ENCODE assay signal across 27 mouse cellular contexts in genomic region chr7:93007721-93008120, GRCm38 (mm10).
A peak's percentile ranks its signal among the peaks of the same experiment; 100 is the strongest.
DNase-seq lines count a peak whose midpoint lies in the region; ATAC-seq and TF ChIP-seq lines count a peak whose summit lies in the region.
"Had no signal": no experiment of that assay in that cellular context is flagged by ENCODE, and none has a peak within 500 bp of the region (broad histone marks: within the 10 kb centered on the region; RNA-seq: fewer than 3 reads in every experiment).

No protein-coding gene starts in this region.

- H3K27ac ChIP-seq in heart, adult 2 months: peak overlapping the region; percentile 75
- H3K27ac ChIP-seq in hindbrain, embryonic 15.5 days (replicated peaks): peak overlapping the region; percentile 63
- H3K27ac ChIP-seq in hindbrain, embryonic 12.5 days: no peak overlapping the region
- H3K27ac ChIP-seq: kidney, embryonic 15.5 days; liver, embryonic 14.5 days; macrophage; stomach, postnatal 0 days had no signal

- TF ChIP-seq POLR2A in heart, adult 2 months (IDR thresholded peaks at IDR 0.05; ENCODE audit: insufficient read depth, low read depth, low read length): no peak

- H3K9ac ChIP-seq in heart, adult 2 months (ENCODE audit: low read depth, low read length): no peak overlapping the region
- H3K9ac ChIP-seq in hindbrain, embryonic 15.5 days: no peak overlapping the region
- H3K9ac ChIP-seq in hindbrain, embryonic 12.5 days: no peak overlapping the region
- H3K9ac ChIP-seq: kidney, embryonic 15.5 days; liver, embryonic 14.5 days had no signal

- no peaks in the 10 kb centered on the region; the same call in 1 of the 2 replicates for H3K36me3 ChIP-seq in heart, adult 2 months (ENCODE audit: control insufficient read depth, insufficient read depth, low read length)
- H3K36me3 ChIP-seq in hindbrain, embryonic 15.5 days: no peaks in the 10 kb centered on the region
- H3K36me3 ChIP-seq in hindbrain, embryonic 12.5 days: no peaks in the 10 kb centered on the region
- H3K36me3 ChIP-seq: kidney, embryonic 15.5 days had no signal

- no peak for TF ChIP-seq CTCF in heart, adult 2 months (IDR thresholded peaks at IDR 0.05)

- intact Hi-C loops in heart, adult 2 months (cut with DNase I): loop anchor here (5.0 kb wide), 1 partner anchor 75 kb away; no protein-coding TSS in a partner anchor

- no peak overlapping the region for H3K4me3 ChIP-seq in heart, adult 2 months
- no peak overlapping the region for H3K4me3 ChIP-seq in hindbrain, embryonic 15.5 days
- H3K4me3 ChIP-seq in hindbrain, embryonic 12.5 days: no peak overlapping the region
- H3K4me3 ChIP-seq: erythroblast, embryonic 14.5 days; kidney, embryonic 15.5 days had no signal

- no peaks in the 10 kb centered on the region for H3K9me3 ChIP-seq in hindbrain, embryonic 15.5 days
- no peaks in the 10 kb centered on the region for H3K9me3 ChIP-seq in hindbrain, embryonic 12.5 days (replicated peaks)
- H3K9me3 ChIP-seq: kidney, embryonic 15.5 days had no signal

- TF ChIP-seq EP300 in heart, adult 2 months (IDR thresholded peaks at IDR 0.05; ENCODE audit: insufficient read depth, low read depth, low read length): no peak

- no peaks in the 10 kb centered on the region for H3K79me2 ChIP-seq in heart, adult 2 months (replicated peaks; ENCODE audit: control insufficient read depth, insufficient read depth, low read length)

- H3K4me1 ChIP-seq in heart, adult 2 months (ENCODE audit: control insufficient read depth, insufficient read depth, low read length): peaks cover 3% of the 10 kb centered on the region
- no peaks in the 10 kb centered on the region for H3K4me1 ChIP-seq in hindbrain, embryonic 15.5 days (replicated peaks)
- no peaks in the 10 kb centered on the region for H3K4me1 ChIP-seq in hindbrain, embryonic 12.5 days
- H3K4me1 ChIP-seq: kidney, embryonic 15.5 days had no signal

- H3K27me3 ChIP-seq in heart, adult 2 months (ENCODE audit: control insufficient read depth, insufficient read depth, low read length): no peaks in the 10 kb centered on the region
- no peaks in the 10 kb centered on the region for H3K27me3 ChIP-seq in hindbrain, embryonic 15.5 days
- H3K27me3 ChIP-seq in hindbrain, embryonic 12.5 days: no peaks in the 10 kb centered on the region
- H3K27me3 ChIP-seq: kidney, embryonic 15.5 days had no signal

- whole genome bisulfite sequencing in heart, adult 2 months: 68% methylated on average over 4 of the region's 4 CpGs
- 36% methylated on average over 4 of the region's 4 CpGs for WGBS in hindbrain, embryonic 15.5 days
- 50% methylated on average over 4 of the region's 4 CpGs for WGBS in hindbrain, embryonic 12.5 days

- no peak overlapping the region for H3K4me2 ChIP-seq in hindbrain, embryonic 15.5 days
- H3K4me2 ChIP-seq in hindbrain, embryonic 12.5 days (replicated peaks): no peak overlapping the region
- H3K4me2 ChIP-seq: kidney, embryonic 15.5 days had no signal

- ATAC-seq in hindbrain, embryonic 15.5 days (ENCODE audit: low FRiP score, low read depth): no peak
- ATAC-seq in hindbrain, embryonic 12.5 days (ENCODE audit: low FRiP score): no peak
- no peak for ATAC-seq in megakaryocyte progenitor cell, adult 5-6 weeks (replicated peaks; ENCODE audit: poor library complexity)
- ATAC-seq: Patski had no signal

- no peak for DNase-seq in heart, adult 2 months
- DNase-seq in heart, adult 11 months: no peak
- DNase-seq in retina, postnatal 1 day: peak; percentile 58
- DNase-seq in retina, embryonic 14.5 days (ENCODE audit: low spot score): no peak
- no peak for DNase-seq in cerebellum, adult 9-11 months
- DNase-seq: adrenal gland, postnatal 14 days; cerebellum, adult 18-20 months; gastrocnemius, postnatal 25 days; heart, adult 18-20 months; kidney, adult 18-20 months; kidney, postnatal 25 days; liver; lung, adult 2 months; lung, postnatal 10 days; midbrain, embryonic 14.5 days; right cerebral cortex, postnatal 4 days; thymus, adult 18-20 months; thymus, postnatal 25 days had no signal
